Mouse (Mus musculus): Measurements from ENCODE around the gene Orm2. TPM values are rescaled to one million over a fixed set of nuclear protein-coding genes. Genes with fewer than 3 reads are reported as not detected.

Gene Orm2
- polyA plus RNA-seq, 1 experiment from 2014 or later = 0.35 TPM

- Histone ChIP-seq H3K36me3 (peaks cover 2% of the 10 kb centered on the region; the same call in 1 of the 2 replicates), H3K27ac (peak overlapping the region; percentile 71), H3K4me1 (peaks cover 37% of the 10 kb centered on the region), H3K9me3 (no peaks in the 10 kb centered on the region), H3K27me3 (no peaks in the 10 kb centered on the region), H3K9ac (peak overlapping the region; percentile 4; the same call in 1 of the 2 replicates), H3K4me3 (peak overlapping the region; percentile 49), H3K4me2 (peak overlapping the region; percentile 99)
- ATAC-seq (ENCODE audit: insufficient number of reproducible peaks, low FRiP score, low TSS enrichment, low read depth) = peak; percentile 74
- WGBS = under 1% methylated on average over 39 of the region's 39 CpGs
Measured at GRCm38 (mm10) chr4:63409908-63410582, 47.8 kb downstream of the Orm2 start.

- peak overlapping the region; percentile 49 for H3K4me3 ChIP-seq
- peaks cover 7% of the 10 kb centered on the region; the same call in 1 of the 2 replicates for H3K36me3 ChIP-seq
- peaks cover 33% of the 10 kb centered on the region for H3K4me1 ChIP-seq
- peak overlapping the region; percentile 71 for H3K27ac ChIP-seq
- no peaks in the 10 kb centered on the region for H3K9me3 ChIP-seq
- H3K27me3 ChIP-seq = no peaks in the 10 kb centered on the region
- 0% methylated on average over 19 of the region's 19 CpGs for whole genome bisulfite sequencing
- peak; percentile 81 for ATAC-seq (ENCODE audit: insufficient number of reproducible peaks, low FRiP score, low TSS enrichment, low read depth)
- H3K4me2 ChIP-seq = peak overlapping the region; percentile 99
- H3K9ac ChIP-seq = peak overlapping the region; percentile 4; the same call in 1 of the 2 replicates
Measured at GRCm38 (mm10) chr4:63410583-63410934, 48.3 kb downstream of the Orm2 start.

GRCm38 (mm10) chr4:63411222-63411621 lies 49.0 kb downstream of the Orm2 start:
- no peaks in the 10 kb centered on the region for H3K9me3 ChIP-seq
- H3K36me3 ChIP-seq = peaks cover 12% of the 10 kb centered on the region; the same call in 1 of the 2 replicates
- no peak overlapping the region for H3K9ac ChIP-seq
- no peak for ATAC-seq (ENCODE audit: insufficient number of reproducible peaks, low FRiP score, low TSS enrichment, low read depth)
- H3K27ac ChIP-seq = no peak overlapping the region
- H3K4me3 ChIP-seq = no peak overlapping the region
- H3K4me1 ChIP-seq = peaks cover 33% of the 10 kb centered on the region
- 51% methylated on average over 5 of the region's 5 CpGs for WGBS
- no peak overlapping the region; the same call in 1 of the 2 replicates for H3K4me2 ChIP-seq
- H3K27me3 ChIP-seq = no peaks in the 10 kb centered on the region

- peaks cover 15% of the 10 kb centered on the region; the same call in 1 of the 2 replicates for H3K36me3 ChIP-seq
- no peak overlapping the region for H3K4me2 ChIP-seq
- H3K4me1 ChIP-seq = peaks cover 13% of the 10 kb centered on the region; the same call in 1 of the 2 replicates
- H3K9ac ChIP-seq = no peak overlapping the region
- H3K27me3 ChIP-seq = no peaks in the 10 kb centered on the region
- no peak overlapping the region for H3K4me3 ChIP-seq
- no peak for ATAC-seq (ENCODE audit: insufficient number of reproducible peaks, low FRiP score, low TSS enrichment, low read depth)
- WGBS = 60% methylated on average over 5 of the region's 5 CpGs
- no peaks in the 10 kb centered on the region for H3K9me3 ChIP-seq
- no peak overlapping the region for H3K27ac ChIP-seq
Measured at GRCm38 (mm10) chr4:63414951-63415350, 52.7 kb downstream of the Orm2 start.

Other genes starting within 250 kb of the Orm2 start
- gene Ambp, start 207.7 kb upstream of the Orm2 start, polyA plus RNA-seq (2015; fragmentation: Nextera tagmentation; extraction: Ambion mirVana) = 0.50 and 2.8 TPM in 2 replicates
- 0.22 and 0.42 TPM in 2 replicates for gene Kif12, start 190.3 kb upstream of the Orm2 start, polyA plus RNA-seq (2015; fragmentation: Nextera tagmentation; extraction: Ambion mirVana)
- 25.5 and 32.6 TPM in 2 replicates for gene Col27a1, start 148.4 kb upstream of the Orm2 start, polyA plus RNA-seq (2015; fragmentation: Nextera tagmentation; extraction: Ambion mirVana)
- gene Orm1, start 17.9 kb upstream of the Orm2 start, polyA plus RNA-seq (2015; fragmentation: Nextera tagmentation; extraction: Ambion mirVana) = 57.2 and 75.5 TPM in 2 replicates
- gene Orm3, start 6.3 kb upstream of the Orm2 start, polyA plus RNA-seq (2015; fragmentation: Nextera tagmentation; extraction: Ambion mirVana) = not detected in 2 replicates
- 5.6 and 6.0 TPM in 2 replicates for gene Akna, start 40.9 kb downstream of the Orm2 start, polyA plus RNA-seq (2015; fragmentation: Nextera tagmentation; extraction: Ambion mirVana)
- gene Whrn, start 133.5 kb downstream of the Orm2 start, polyA plus RNA-seq (2015; fragmentation: Nextera tagmentation; extraction: Ambion mirVana) = 3.6 and 4.8 TPM in 2 replicates
- 315 and 319 TPM in 2 replicates for gene Atp6v1g1, start 182.3 kb downstream of the Orm2 start, polyA plus RNA-seq (2015; fragmentation: Nextera tagmentation; extraction: Ambion mirVana)
- 5.8 and 6.4 TPM in 2 replicates for gene Tmem268, start 196.3 kb downstream of the Orm2 start, polyA plus RNA-seq (2015; fragmentation: Nextera tagmentation; extraction: Ambion mirVana)
- not detected in 2 replicates for gene Gm11213, start 242.8 kb downstream of the Orm2 start, polyA plus RNA-seq (2015; fragmentation: Nextera tagmentation; extraction: Ambion mirVana)